Mouse (Mus musculus) limb, embryonic 15.5 days (tissue): ENCODE data around the gene Mrps31. TPM values are rescaled to one million over a fixed set of nuclear protein-coding genes. Genes with fewer than 3 reads are reported as not detected.

Experiments used
- ATAC-seq: fragments of 200-750 bp; cut with Nextera tagmentation; 2 replicates; pipeline ENCODE4 v1.8.0; 2017; ENCODE audit warnings: low read depth, moderate TSS enrichment; ENCODE audit not compliant: insufficient number of reproducible peaks, low FRiP score, low TSS enrichment
- H3K27ac ChIP-seq: fragments of 300-500 bp; sonication (generic); 2 replicates; pipeline ENCODE4 v1.5.1; 2015; ENCODE audit warnings: moderate library complexity, mild to moderate bottlenecking, inconsistent platforms
- H3K27me3 ChIP-seq: fragments of 300-500 bp; sonication (generic); 2 replicates; pipeline ENCODE4 v1.6.1; 2015; ENCODE audit warnings: inconsistent platforms
- H3K36me3 ChIP-seq: fragments of 300-500 bp; sonication (generic); 2 replicates; pipeline ENCODE4 v1.6.1; 2015; ENCODE audit warnings: inconsistent platforms
- H3K4me1 ChIP-seq: fragments of 300-500 bp; sonication (generic); 2 replicates; pipeline ENCODE4 v1.6.1; 2015; ENCODE audit warnings: inconsistent platforms
- H3K4me2 ChIP-seq: fragments of 300-500 bp; sonication (generic); 2 replicates; pipeline ENCODE4 v1.6.1; 2015; ENCODE audit warnings: mild to moderate bottlenecking, inconsistent platforms
- H3K4me3 ChIP-seq: fragments of 300-500 bp; sonication (generic); 2 replicates; pipeline ENCODE4 v1.5.1; 2015; ENCODE audit warnings: mild to moderate bottlenecking, inconsistent platforms
- H3K9ac ChIP-seq: fragments of 300-500 bp; sonication (generic); 2 replicates; pipeline ENCODE4 v1.6.1; 2015; ENCODE audit warnings: inconsistent platforms
- H3K9me3 ChIP-seq: fragments of 300-500 bp; sonication (generic); 2 replicates; pipeline ENCODE4 v1.6.1; 2016; ENCODE audit warnings: inconsistent platforms
- WGBS: fragments of 180-500 bp; shearing (Covaris S2); methylation state at CpG from one replicate; pipeline ENCODE4 v1.1.7; 2015; 5-methylcytosine and 5-hydroxymethylcytosine counted together
- polyA plus RNA-seq: library from polyadenylated mRNA; unstranded; fragments of >200 nt; fragmentation: Nextera tagmentation; extraction: Ambion mirVana; gene quantifications from 2 replicates; pipeline ENCODE4 v1.2.1, GENCODE M21; 2015

Gene Mrps31
- polyA plus RNA-seq, 1 experiment from 2014 or later = 35.4 TPM

- peak within 1 kb of the TSS; percentile 80 for H3K9ac ChIP-seq
- peak within 1 kb of the TSS; percentile 66 for H3K4me2 ChIP-seq
- WGBS = 0% methylated on average over 45 of the region's 77 CpGs
- no peaks in the 10 kb centered on the region for H3K9me3 ChIP-seq
- H3K36me3 ChIP-seq = peaks cover 12% of the 10 kb centered on the region; the same call in 1 of the 2 replicates
- H3K27me3 ChIP-seq = no peaks in the 10 kb centered on the region
- H3K4me1 ChIP-seq = peaks cover 17% of the 10 kb centered on the region
- H3K27ac ChIP-seq = peak within 1 kb of the TSS; percentile 90
- peak; percentile 91 for ATAC-seq
- H3K4me3 ChIP-seq = peak within 1 kb of the TSS; percentile 85
These were observed 12.8 kb upstream of the Mrps31 start, which contains the start of gene Slc25a15 for GRCm38 (mm10) chr8:22398142-22398951. Gene Slc25a15, minus strand, starts transcription at chr8:22398597.

DNA sequence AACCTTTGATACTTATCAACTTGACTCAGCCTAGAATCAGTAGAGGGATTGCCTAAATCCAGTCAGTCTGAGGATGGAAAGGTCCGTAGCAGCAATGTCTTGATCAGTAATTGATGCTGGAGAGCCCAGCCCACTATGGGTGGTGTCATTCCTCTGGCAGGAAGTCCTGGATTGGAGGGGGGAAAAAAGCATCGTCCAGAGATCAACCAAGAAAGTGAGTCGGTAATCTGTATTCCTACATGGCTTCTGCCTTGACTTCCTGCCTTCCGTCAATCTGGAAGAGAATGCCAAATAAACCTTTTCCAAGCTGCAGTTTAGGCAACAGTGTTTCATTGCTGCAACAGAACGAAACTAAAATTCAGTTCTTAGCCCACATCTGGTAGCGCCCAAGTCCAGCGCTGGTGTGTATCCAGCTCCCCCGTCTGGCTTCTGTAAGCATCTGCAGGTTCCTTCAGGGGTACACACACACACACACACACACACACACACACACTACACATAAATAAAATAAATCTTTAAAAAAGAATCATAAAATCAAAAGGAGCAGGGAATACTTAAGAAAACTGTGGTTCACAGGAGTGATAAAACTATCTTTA lies 11.8 kb upstream of the Mrps31 start:
- WGBS = 79% methylated on average over 8 of the region's 8 CpGs
- peak overlapping the region; percentile 90; the same call in 1 of the 2 replicates for H3K27ac ChIP-seq
- H3K9me3 ChIP-seq = no peaks in the 10 kb centered on the region
- peak overlapping the region; percentile 65; the same call in 1 of the 2 replicates for H3K9ac ChIP-seq
- no peaks in the 10 kb centered on the region for H3K27me3 ChIP-seq
- H3K4me3 ChIP-seq = peak overlapping the region; percentile 85
- H3K4me2 ChIP-seq = peak overlapping the region; percentile 66
- no peak for ATAC-seq
- 0 out of 2 replicates have a peak, but pooled peaks cover 5% of the 10 kb centered on the region for H3K36me3 ChIP-seq
- H3K4me1 ChIP-seq = peaks cover 17% of the 10 kb centered on the region

GRCm38 (mm10) chr8:22400593-22400992 lies 10.6 kb upstream of the Mrps31 start:
- H3K27ac ChIP-seq = no peak overlapping the region
- H3K27me3 ChIP-seq = no peaks in the 10 kb centered on the region
- 87% methylated on average over 4 of the region's 4 CpGs for WGBS
- no peak overlapping the region for H3K9ac ChIP-seq
- 0 out of 2 replicates have a peak, but pooled peaks cover 2% of the 10 kb centered on the region for H3K36me3 ChIP-seq
- no peak overlapping the region for H3K4me3 ChIP-seq
- no peak overlapping the region for H3K4me2 ChIP-seq
- peaks cover 17% of the 10 kb centered on the region for H3K4me1 ChIP-seq
- ATAC-seq = no peak
- H3K9me3 ChIP-seq = no peaks in the 10 kb centered on the region

DNA sequence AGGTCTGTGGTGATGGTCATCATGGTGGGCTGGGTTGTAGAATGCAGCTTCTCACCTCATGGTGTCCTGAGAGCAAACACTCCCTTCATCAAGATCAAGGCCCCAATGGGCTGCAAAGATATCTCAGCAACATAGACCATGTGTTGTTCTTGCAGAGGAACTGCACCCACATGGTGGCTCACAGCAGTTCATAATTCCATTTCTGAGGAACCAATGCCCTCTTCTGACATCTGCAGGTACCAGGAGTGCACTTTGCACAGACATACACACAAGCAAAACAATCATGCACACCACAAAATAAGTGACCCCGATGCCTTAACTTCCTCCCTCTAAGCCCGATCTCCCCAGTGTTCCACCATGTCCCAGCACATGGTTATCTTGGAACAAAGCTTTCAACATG lies 7.9 kb upstream of the Mrps31 start:
- no peak for ATAC-seq
- no peak overlapping the region for H3K27ac ChIP-seq
- H3K9me3 ChIP-seq = no peaks in the 10 kb centered on the region
- H3K27me3 ChIP-seq = no peaks in the 10 kb centered on the region
- H3K4me3 ChIP-seq = no peak overlapping the region
- 89% methylated on average over 2 of the region's 2 CpGs for WGBS
- H3K36me3 ChIP-seq = 0 out of 2 replicates have a peak, but pooled peaks cover 2% of the 10 kb centered on the region
- H3K4me2 ChIP-seq = no peak overlapping the region
- H3K4me1 ChIP-seq = peaks cover 6% of the 10 kb centered on the region
- H3K9ac ChIP-seq = no peak overlapping the region

- WGBS = 73% methylated on average over 6 of the region's 6 CpGs
- ATAC-seq = no peak
- Histone ChIP-seq H3K27ac (no peak overlapping the region), H3K27me3 (no peaks in the 10 kb centered on the region), H3K4me3 (no peak overlapping the region), H3K9me3 (no peaks in the 10 kb centered on the region), H3K4me2 (no peak overlapping the region), H3K4me1 (0 out of 2 replicates have a peak, but pooled peaks cover 3% of the 10 kb centered on the region), H3K36me3 (no peaks in the 10 kb centered on the region), H3K9ac (no peak overlapping the region)
These were observed 5.4 kb upstream of the Mrps31 start for GRCm38 (mm10) chr8:22405733-22406132.

GRCm38 (mm10) chr8:22410688-22411281 lies 376 bp upstream of the Mrps31 start:
- WGBS = 13% methylated on average over 16 of the region's 16 CpGs
- peak overlapping the region; percentile 47 for H3K27ac ChIP-seq

DNA sequence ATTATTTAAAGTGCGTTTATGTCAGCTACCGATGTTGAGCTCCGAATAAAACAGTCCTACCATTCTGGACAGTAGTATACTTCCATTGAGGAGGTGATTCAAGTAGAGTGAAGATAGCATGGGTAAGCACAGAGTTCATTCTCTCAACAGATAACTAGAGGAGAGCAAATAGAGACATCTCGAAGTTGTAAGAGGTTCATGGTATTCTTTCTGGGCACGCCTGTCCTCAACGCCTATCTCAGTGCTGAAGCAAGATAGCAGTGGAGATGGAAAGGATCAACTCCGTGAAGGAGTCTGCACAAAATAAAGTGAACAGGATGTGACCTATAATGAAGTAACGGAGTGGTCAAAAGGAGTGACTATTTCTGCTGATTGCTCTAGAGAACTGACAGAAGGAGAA lies 810 bp downstream of the Mrps31 start:
- no peak for ATAC-seq
- WGBS = 20% methylated on average over 8 of the region's 8 CpGs
- Histone ChIP-seq H3K9me3 (no peaks in the 10 kb centered on the region), H3K4me2 (peak overlapping the region; percentile 68), H3K4me1 (peaks cover 8% of the 10 kb centered on the region; the same call in 1 of the 2 replicates), H3K9ac (peak overlapping the region; percentile 95), H3K36me3 (peaks cover 10% of the 10 kb centered on the region), H3K27ac (peak overlapping the region; percentile 80; the same call in 1 of the 2 replicates), H3K27me3 (no peaks in the 10 kb centered on the region), H3K4me3 (peak overlapping the region; percentile 86)

More at GRCm38 (mm10) chr8:22410688-22411281, 376 bp upstream of the Mrps31 start:
- H3K9me3 ChIP-seq = no peaks in the 10 kb centered on the region
- H3K4me1 ChIP-seq = peaks cover 8% of the 10 kb centered on the region; the same call in 1 of the 2 replicates
- peak overlapping the region; percentile 86 for H3K4me3 ChIP-seq
- H3K27me3 ChIP-seq = no peaks in the 10 kb centered on the region
- H3K4me2 ChIP-seq = peak overlapping the region; percentile 68
- peak overlapping the region; percentile 95 for H3K9ac ChIP-seq
- ATAC-seq = no peak; the same call in 1 of the 2 replicates
- peaks cover 3% of the 10 kb centered on the region for H3K36me3 ChIP-seq

Other genes with a start within 250 kb of the Mrps31 start
- 3.3 and 4.1 TPM in 2 replicates for gene Nek3, start 244.9 kb upstream of the Mrps31 start, polyA plus RNA-seq
- gene Ckap2, start 225.5 kb upstream of the Mrps31 start, polyA plus RNA-seq = 36.5 and 37.1 TPM in 2 replicates
- gene Vps36, start 218.6 kb upstream of the Mrps31 start, polyA plus RNA-seq = 35.3 and 39.3 TPM in 2 replicates
- 16.1 and 17.5 TPM in 2 replicates for gene Thsd1, start 184.0 kb upstream of the Mrps31 start, polyA plus RNA-seq
- not detected in 2 replicates for gene Tpte, start 127.9 kb upstream of the Mrps31 start, polyA plus RNA-seq
- 18.3 and 19.4 TPM in 2 replicates for gene Slc25a15, start 12.8 kb upstream of the Mrps31 start, polyA plus RNA-seq